In the genomic region with DNA sequence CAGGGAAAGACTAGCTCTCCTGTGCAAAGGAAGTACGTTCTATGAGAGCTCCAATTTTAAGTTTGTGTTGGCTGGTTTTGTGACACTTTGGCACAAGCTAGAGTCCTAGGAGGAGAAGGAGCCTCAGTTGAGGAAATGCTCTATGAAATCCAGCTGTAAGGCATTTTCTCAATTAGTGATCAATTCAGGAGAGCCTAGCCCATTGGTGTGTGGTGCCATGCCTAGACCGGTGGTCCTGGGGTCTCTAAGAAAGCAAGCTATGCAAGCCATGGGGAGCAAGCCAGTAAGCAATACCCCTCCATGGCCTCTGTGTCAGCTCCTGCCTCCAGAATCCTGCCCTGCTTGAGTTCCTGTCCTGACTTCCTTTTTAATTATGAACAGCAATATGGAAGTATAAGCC, we compare ENCODE assay signal across 29 mouse cellular contexts.
"Had no signal": no experiment of that assay in that cellular context is flagged by ENCODE, and none has a peak within 500 bp of the region (broad histone marks: within the 10 kb centered on the region; RNA-seq: fewer than 3 reads in every experiment).

No protein-coding gene starts in this region.

- H3K27ac ChIP-seq: heart, embryonic 13.5 days; heart, embryonic 15.5 days; hindbrain, embryonic 10.5 days; hindbrain, embryonic 12.5 days; hindbrain, embryonic 13.5 days; hindbrain, embryonic 14.5 days; hindbrain, embryonic 15.5 days; hindbrain, postnatal 0 days; intestine, embryonic 15.5 days; kidney, embryonic 15.5 days; kidney, postnatal 0 days; layer of hippocampus, adult 2 months; left cerebral cortex, adult 2 months had no signal

- H3K9me3 ChIP-seq: heart, embryonic 12.5 days; heart, embryonic 13.5 days; heart, embryonic 15.5 days; hindbrain, embryonic 10.5 days; hindbrain, embryonic 12.5 days; hindbrain, embryonic 13.5 days; hindbrain, embryonic 15.5 days; intestine, embryonic 15.5 days; kidney, embryonic 15.5 days had no signal

- H3K9ac ChIP-seq: heart, embryonic 12.5 days; heart, embryonic 13.5 days; heart, embryonic 15.5 days; hindbrain, embryonic 12.5 days; hindbrain, embryonic 13.5 days; hindbrain, embryonic 14.5 days; hindbrain, embryonic 15.5 days; intestine, embryonic 15.5 days; kidney, embryonic 15.5 days had no signal

- H3K4me3 ChIP-seq: heart, embryonic 12.5 days; heart, embryonic 13.5 days; heart, embryonic 15.5 days; hindbrain, embryonic 10.5 days; hindbrain, embryonic 12.5 days; hindbrain, embryonic 13.5 days; hindbrain, embryonic 15.5 days; intestine, embryonic 15.5 days; kidney, embryonic 15.5 days; layer of hippocampus, adult 2 months; left cerebral cortex, adult 2 months had no signal

- DNase-seq: heart, postnatal 10 days; heart, postnatal 36 days; heart, postnatal 4 days; kidney, adult 11 months; kidney, adult 18-20 months; kidney, adult 2 months; kidney, adult 8-10 months; kidney, adult 9 months; kidney, postnatal 10 days; kidney, postnatal 14 days; kidney, postnatal 25 days; kidney, postnatal 36 days; kidney, postnatal 4 days; layer of hippocampus, adult 9-11 months; layer of hippocampus, postnatal 36 days had no signal

- H3K27me3 ChIP-seq: heart, embryonic 12.5 days; heart, embryonic 13.5 days; heart, embryonic 15.5 days; hindbrain, embryonic 12.5 days; hindbrain, embryonic 13.5 days; hindbrain, embryonic 15.5 days; intestine, embryonic 15.5 days; kidney, embryonic 15.5 days had no signal

- H3K36me3 ChIP-seq: heart, embryonic 12.5 days; heart, embryonic 13.5 days; heart, embryonic 15.5 days; hindbrain, embryonic 10.5 days; hindbrain, embryonic 12.5 days; hindbrain, embryonic 13.5 days; hindbrain, embryonic 15.5 days; intestine, embryonic 15.5 days; kidney, embryonic 15.5 days had no signal

- H3K4me1 ChIP-seq: heart, embryonic 13.5 days; heart, embryonic 15.5 days; hindbrain, embryonic 10.5 days; hindbrain, embryonic 12.5 days; hindbrain, embryonic 13.5 days; hindbrain, embryonic 15.5 days; intestine, embryonic 15.5 days; kidney, embryonic 15.5 days had no signal
